Mouse (Mus musculus) small intestine, adult 10 weeks (tissue): ENCODE data around the gene Ap3d1. TPM values are rescaled to one million over a fixed set of nuclear protein-coding genes. Genes with fewer than 3 reads are reported as not detected.

Experiments
- polyA plus RNA-seq: library from polyadenylated mRNA; stranded (reverse); fragments of 350-450 nt; fragmentation: Illumina TruSeq; extraction: RNeasy Lipid Tissue Mini Kit (QIAGEN cat#74804); gene quantifications from one replicate; pipeline ENCODE4 v1.2.3, GENCODE M21; 2014; ENCODE audit warnings: low replicate concordance

The Ap3d1 gene
- 7.6 TPM for polyA plus RNA-seq

DNA sequence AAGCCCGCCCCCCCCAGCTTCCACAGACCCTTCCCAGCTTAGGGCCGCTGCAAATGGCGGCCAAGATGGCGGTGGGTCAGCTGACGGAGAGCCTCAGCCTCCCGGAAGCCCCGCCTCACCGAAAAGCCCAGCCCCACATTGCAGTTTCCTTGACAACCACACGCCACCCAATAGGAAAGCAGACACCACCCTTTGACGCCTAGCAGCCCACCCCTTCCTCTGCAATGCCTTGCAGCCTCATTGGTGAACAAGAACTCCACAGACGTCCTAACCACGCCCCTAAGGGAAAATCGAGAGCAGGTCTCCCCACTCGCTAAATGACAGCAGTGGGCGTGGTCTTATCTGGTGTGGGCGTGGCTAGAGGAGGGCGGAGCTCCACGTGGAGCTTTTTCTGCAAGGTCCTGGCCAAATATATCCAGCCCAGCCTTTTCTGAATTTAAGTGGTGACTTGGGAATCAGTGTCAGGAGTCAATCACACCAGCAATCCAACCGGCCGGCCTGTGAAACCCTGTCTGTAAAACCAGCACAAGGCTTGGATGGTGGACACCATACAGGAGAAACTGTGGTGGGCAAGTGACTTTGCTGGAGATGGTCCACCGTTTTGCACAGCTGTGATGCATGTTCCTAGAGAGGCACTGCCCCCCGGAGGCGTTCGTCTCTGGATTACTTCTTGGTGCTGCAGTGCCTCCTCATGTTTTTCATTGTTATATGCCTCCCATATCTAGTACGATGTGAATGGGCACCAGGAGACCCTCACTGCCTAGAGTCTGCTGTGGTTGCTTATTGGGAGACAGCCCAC, at the start of gene Ap3d1:
Gene Ap3d1 (minus strand): TSS at position 85 of the 799 bp plus-strand sequence.

GRCm38 (mm10) chr10:80754594-80755290, 12.7 kb upstream of the Ap3d1 start, which contains the start of gene Dot1l:
Dot1l (plus strand) TSS chr10:80755206.

DNA sequence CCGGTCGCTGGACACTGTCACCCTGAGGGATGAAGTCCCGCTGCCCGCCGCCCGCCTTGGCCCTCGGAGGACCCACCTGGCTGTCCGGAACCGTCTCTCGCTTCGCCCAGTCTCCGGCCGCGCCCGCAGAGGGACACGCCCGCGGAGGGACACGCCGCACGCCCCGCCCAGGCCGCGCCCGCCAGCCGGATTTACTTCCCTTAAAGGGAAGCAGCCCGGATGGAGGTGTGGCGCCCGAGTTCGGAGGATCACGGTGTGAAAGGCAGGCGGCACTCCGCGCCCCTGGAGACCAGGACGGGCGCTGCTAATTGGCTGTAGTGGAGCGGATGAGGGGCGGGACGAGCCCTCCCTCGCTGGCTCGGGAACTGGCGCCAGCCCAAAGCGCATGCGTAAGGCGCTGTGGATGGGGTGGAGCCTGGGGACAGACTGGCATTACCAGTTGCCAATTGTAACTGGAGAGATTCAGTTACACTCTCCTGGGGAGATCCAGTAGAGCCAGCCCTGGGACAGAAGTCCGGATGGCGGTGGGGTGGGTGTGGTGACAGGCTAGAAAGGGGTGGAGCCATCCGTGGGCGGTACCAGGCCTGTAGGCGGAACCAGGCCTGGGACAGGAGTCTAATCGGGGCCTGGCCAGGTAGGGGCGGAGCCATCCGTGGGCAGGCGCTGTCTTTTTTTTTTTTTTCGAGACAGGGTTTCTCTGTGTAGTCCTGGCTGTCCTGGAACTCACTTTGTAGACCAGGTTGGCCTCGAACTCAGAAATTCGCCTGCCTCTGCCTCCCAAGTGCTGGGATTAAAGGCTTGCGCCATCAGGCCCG, 40.1 kb downstream of the Ap3d1 start, which contains the start of the genes Mob3a and Izumo4:
Gene Mob3a (minus strand): TSS at position 257 of the 815 bp plus-strand sequence.
Gene Izumo4 (plus strand): TSS at position 464 of the 815 bp plus-strand sequence.

DNA sequence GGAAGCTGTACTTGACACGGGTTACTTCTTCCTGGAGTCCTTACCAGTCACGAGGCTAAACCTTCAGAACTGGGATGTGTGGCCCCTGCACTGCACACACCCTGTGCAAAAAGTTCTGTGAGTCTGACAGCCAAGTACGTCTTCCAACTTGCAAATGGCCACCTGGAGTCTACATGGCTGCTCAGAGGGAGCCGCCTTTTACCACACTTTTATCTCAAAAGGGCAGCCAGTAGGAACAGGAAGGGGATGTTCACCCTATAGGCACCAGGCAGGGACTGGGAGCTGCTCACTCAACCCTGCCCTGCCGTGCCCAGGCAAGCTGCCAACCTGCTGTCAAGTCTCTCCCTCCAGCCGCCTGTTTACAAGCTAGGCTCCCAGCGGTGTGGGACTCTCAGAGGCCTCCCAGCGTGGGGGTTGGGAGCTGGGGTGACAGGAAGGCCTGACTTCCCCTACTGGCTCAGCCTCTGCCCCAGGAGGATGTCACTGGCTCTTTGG, 64.1 kb downstream of the Ap3d1 start, which contains the start of gene Mknk2:
Gene Mknk2 (minus strand): TSS at position 171 of the 495 bp plus-strand sequence.

Other genes starting within 250 kb of the Ap3d1 start
- gene Onecut3, start 247.4 kb downstream of the Ap3d1 start, polyA plus RNA-seq, result 0.11 TPM
- gene Atp8b3, start 203.1 kb downstream of the Ap3d1 start, polyA plus RNA-seq, result not detected
- 0.15 TPM for gene Rexo1, start 180.7 kb downstream of the Ap3d1 start, polyA plus RNA-seq
- gene Klf16, start 164.9 kb downstream of the Ap3d1 start, polyA plus RNA-seq, result 1.0 TPM
- gene Abhd17a, start 151.9 kb downstream of the Ap3d1 start, polyA plus RNA-seq, result not detected
- gene Scamp4, start 139.4 kb downstream of the Ap3d1 start, polyA plus RNA-seq, result 1.3 TPM
- gene Adat3, start 139.4 kb downstream of the Ap3d1 start, polyA plus RNA-seq, result not detected
- not detected for gene Gm49322, start 136.2 kb downstream of the Ap3d1 start, polyA plus RNA-seq
- gene Csnk1g2, start 119.4 kb downstream of the Ap3d1 start, polyA plus RNA-seq, result 0.41 TPM
- gene Btbd2, start 85.2 kb downstream of the Ap3d1 start, polyA plus RNA-seq, result 0.19 TPM
- 0.56 TPM for gene Mknk2, start 64.2 kb downstream of the Ap3d1 start, polyA plus RNA-seq
- 2.5 TPM for gene Mob3a, start 40.3 kb downstream of the Ap3d1 start, polyA plus RNA-seq
- gene Izumo4, start 40.1 kb downstream of the Ap3d1 start, polyA plus RNA-seq, result not detected
- gene Dot1l, start 12.9 kb upstream of the Ap3d1 start, polyA plus RNA-seq, result 4.4 TPM
- gene Sf3a2, start 55.9 kb upstream of the Ap3d1 start, polyA plus RNA-seq, result 1.9 TPM
- gene Plekhj1, start 56.4 kb upstream of the Ap3d1 start, polyA plus RNA-seq, result not detected
- gene Amh, start 63.0 kb upstream of the Ap3d1 start, polyA plus RNA-seq, result not detected
- gene Jsrp1, start 71.2 kb upstream of the Ap3d1 start, polyA plus RNA-seq, result not detected
- gene Oaz1, start 84.4 kb upstream of the Ap3d1 start, polyA plus RNA-seq, result 174 TPM
- not detected for gene Lingo3, start 101.8 kb upstream of the Ap3d1 start, polyA plus RNA-seq
- gene Lsm7, start 112.9 kb upstream of the Ap3d1 start, polyA plus RNA-seq, result not detected
- 0.11 TPM for gene Sppl2b, start 113.0 kb upstream of the Ap3d1 start, polyA plus RNA-seq
- gene Tmprss9, start 129.6 kb upstream of the Ap3d1 start, polyA plus RNA-seq, result not detected
- gene Timm13, start 158.7 kb upstream of the Ap3d1 start, polyA plus RNA-seq, result not detected
- 0.45 TPM for gene Lmnb2, start 176.0 kb upstream of the Ap3d1 start, polyA plus RNA-seq
- 9.7 TPM for gene Gadd45b, start 187.8 kb upstream of the Ap3d1 start, polyA plus RNA-seq